Mouse (Mus musculus) thymus, adult 2 months (tissue): ENCODE measurements at regions not wholly inside any gene's neighbourhood (a gene's known extent, or its start where the extent isn't known, plus 50 kb on each side); places are given as distances from the start of the nearest gene placed in this dataset.

Experiments
- CTCF ChIP-seq: fragments of 200-500 bp; IDR thresholded peaks from 2 replicates; pipeline ENCODE4 v1.5.1; 2012; ENCODE audit warnings: mild to moderate bottlenecking, control low read depth, low read length, moderate library complexity, borderline replicate concordance; ENCODE audit not compliant: control insufficient read depth, poor library complexity, insufficient read depth; ENCODE audit errors: extremely low read depth
- POLR2A ChIP-seq: fragments of 200-500 bp; IDR thresholded peaks from 2 replicates; pipeline ENCODE4 v1.6.1; 2012; ENCODE audit warnings: mild to moderate bottlenecking, low read length, control low read depth, moderate library complexity; ENCODE audit not compliant: control insufficient read depth, poor library complexity, insufficient read depth; ENCODE audit errors: extremely low read depth

DNA sequence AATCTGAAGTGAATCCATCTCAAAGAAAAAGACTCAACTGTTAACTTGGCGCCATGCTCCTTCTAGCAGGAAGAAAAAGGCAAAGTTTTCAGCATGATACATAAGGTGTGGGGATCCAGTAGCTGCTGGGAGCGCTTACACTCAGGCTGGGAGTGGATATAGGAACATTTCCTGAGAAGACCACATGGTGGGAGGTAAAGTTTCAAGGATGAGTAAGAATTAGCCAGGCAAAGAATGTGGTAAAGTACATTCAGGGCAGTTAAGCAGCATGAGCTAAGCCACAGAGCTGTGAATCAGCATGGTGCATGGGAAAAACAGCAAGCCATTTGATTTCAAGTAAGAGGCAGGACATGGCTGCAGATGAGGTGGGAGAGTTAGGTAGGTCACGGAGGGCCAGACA lies 226.3 kb downstream of the Rergl start:
- TF ChIP-seq CTCF, result no peak
- no peak for TF ChIP-seq POLR2A
